11 mouse cellular contexts compared by ENCODE assay signal in the genomic region with DNA sequence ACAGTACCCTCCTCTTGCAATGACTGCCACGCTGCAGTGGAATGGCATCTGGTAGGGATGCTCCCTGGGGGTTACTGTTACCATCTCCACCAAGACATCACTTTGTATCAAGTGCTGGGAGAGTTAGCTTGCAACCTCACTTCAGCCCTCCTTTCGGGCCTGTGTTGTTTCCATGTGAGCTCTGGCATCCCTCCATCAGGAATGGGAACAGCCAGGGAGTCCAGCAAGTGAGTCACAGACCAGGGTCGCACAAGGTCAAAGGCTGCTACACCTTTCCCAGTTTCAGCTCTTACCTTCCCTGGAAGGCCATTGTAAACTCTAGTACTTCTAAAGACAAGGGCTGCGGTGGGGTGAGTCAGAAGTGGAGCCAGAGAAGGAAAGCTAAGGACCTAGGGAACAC.
DNase-seq lines count a peak whose midpoint lies in the region; ATAC-seq and TF ChIP-seq lines count a peak whose summit lies in the region.
"Had no signal": no experiment of that assay in that cellular context is flagged by ENCODE, and none has a peak within 500 bp of the region (broad histone marks: within the 10 kb centered on the region; RNA-seq: fewer than 3 reads in every experiment).

No protein-coding gene starts in this region.

- H3K79me2 ChIP-seq in CH12.LX (replicated peaks; ENCODE audit: control insufficient read depth, extremely low read depth, insufficient read depth, poor library complexity, severe bottlenecking) = no peaks in the 10 kb centered on the region

- peaks cover 19% of the 10 kb centered on the region for H3K4me1 ChIP-seq in heart, embryonic 12.5 days (replicated peaks)
- H3K4me1 ChIP-seq in CH12.LX (ENCODE audit: control insufficient read depth in 1 of 2, insufficient read depth in 2 of 2) (peaks cover 3 to 21% of the 10 kb centered on the region in 2 experiments; a peak in 3 of 4 replicates), ES-E14 (ENCODE audit: control insufficient read depth in 2 of 2, insufficient read depth in 2 of 2, low read length in 2 of 2, poor library complexity in 1 of 2) (peaks cover 5 to 20% of the 10 kb centered on the region in 2 experiments; a peak in 3 of 4 replicates)
- H3K4me1 ChIP-seq in liver, embryonic 14.5 days (replicated peaks; ENCODE audit: control insufficient read depth in 2 of 2, insufficient read depth in 2 of 2, low read length in 1 of 2) = peaks cover 24 to 43% of the 10 kb centered on the region in 2 experiments
- H3K4me1 ChIP-seq in forebrain, embryonic 12.5 days = peaks cover 21% of the 10 kb centered on the region

- no peak overlapping the region for H3K9ac ChIP-seq in heart, embryonic 12.5 days
- H3K9ac ChIP-seq in CH12.LX (ENCODE audit: insufficient read depth, low read depth) (no peak overlapping the region), ES-E14 (ENCODE audit: insufficient read depth, low read depth, low read length, poor library complexity, severe bottlenecking) (peak overlapping the region; percentile 21; the same call in 1 of the 2 replicates)
- H3K9ac ChIP-seq in liver, embryonic 14.5 days (replicated peaks) = peak overlapping the region; percentile 15; the same call in 1 of the 2 replicates
- no peak overlapping the region for H3K9ac ChIP-seq in forebrain, embryonic 12.5 days
- H3K9ac ChIP-seq: forebrain, postnatal 0 days; lung, embryonic 15.5 days had no signal

- in situ Hi-C loops in CH12.LX (cut with MboI; ENCODE audit: low pct_ligation_motif_present, low pct_unique_long_range_greater_than_20kb, low sequenced_read_pairs) = loop anchor here (25.0 kb wide), 1 partner anchor 111 kb away; no protein-coding TSS in a partner anchor
- in situ Hi-C loops in ES-E14 (cut with MboI; ENCODE audit: low sequenced_read_pairs in 2 of 2, unreplicated experiment in 2 of 2) = loop anchor here in 1 of 2 experiments (10.0 kb wide), 1 partner anchor 314 kb away; no protein-coding TSS in a partner anchor

- dilution Hi-C loops in CH12.LX (cut with MboI; ENCODE audit: extremely low pct_ligation_motif_present, extremely low pct_unique_long_range_greater_than_20kb, low sequenced_read_pairs) = no loop called here

- no peaks in the 10 kb centered on the region for H3K27me3 ChIP-seq in heart, embryonic 12.5 days (replicated peaks)
- peaks cover 2% of the 10 kb centered on the region for H3K27me3 ChIP-seq in CH12.LX (replicated peaks)
- H3K27me3 ChIP-seq in liver, embryonic 14.5 days (ENCODE audit: control insufficient read depth, insufficient read depth, low read length) = no peaks in the 10 kb centered on the region
- H3K27me3 ChIP-seq in forebrain, embryonic 12.5 days = no peaks in the 10 kb centered on the region; the same call in 1 of the 2 replicates
- H3K27me3 ChIP-seq: lung, embryonic 15.5 days had no signal

- WGBS in heart, embryonic 12.5 days = 72% methylated on average over 4 of the region's 4 CpGs
- 76% methylated on average over 4 of the region's 4 CpGs for WGBS in liver, embryonic 14.5 days (ENCODE audit: insufficient replicate concordance)
- WGBS in forebrain, embryonic 12.5 days = 82% methylated on average over 4 of the region's 4 CpGs

- TF ChIP-seq CTCF in CH12.LX (conservative IDR thresholded peaks at IDR 0.05 in 1 of 2, IDR thresholded peaks at IDR 0.05 in 1 of 2; ENCODE audit: low read depth in 2 of 2, low read length in 2 of 2) = no peak
- no peak for TF ChIP-seq CTCF in liver, embryonic 14.5 days (IDR thresholded peaks at IDR 0.05; ENCODE audit: low read depth)

- no peak for TF ChIP-seq POLR2A in CH12.LX (IDR thresholded peaks at IDR 0.05; ENCODE audit: low read depth, low read length)

- H3K4me3 ChIP-seq in heart, embryonic 12.5 days = no peak overlapping the region
- H3K4me3 ChIP-seq in CH12.LX (replicated peaks in 1 of 3; ENCODE audit: low read depth in 2 of 3, low read length in 2 of 3, poor library complexity in 1 of 3) (no peak overlapping the region), ES-E14 (ENCODE audit: insufficient read depth in 1 of 2, low read depth in 1 of 2, low read length in 2 of 2, poor library complexity in 1 of 2, severe bottlenecking in 1 of 2) (peak overlapping the region in 1 of 2 experiments; percentile 3; a peak in 1 of 4 replicates)
- H3K4me3 ChIP-seq in liver, embryonic 14.5 days (ENCODE audit: insufficient read depth in 1 of 2, low read depth in 2 of 2, low read length in 2 of 2) = no peak overlapping the region
- no peak overlapping the region for H3K4me3 ChIP-seq in forebrain, embryonic 12.5 days (replicated peaks)
- H3K4me3 ChIP-seq: lung, embryonic 15.5 days had no signal

- 0 out of 2 replicates have a peak, but pooled peaks have one; percentile 15 for TF ChIP-seq EP300 in CH12.LX (IDR thresholded peaks at IDR 0.05; ENCODE audit: low read length)
- TF ChIP-seq EP300 in liver, embryonic 14.5 days (IDR thresholded peaks at IDR 0.05; ENCODE audit: low read depth) = no peak

- no peak overlapping the region for H3K27ac ChIP-seq in heart, embryonic 12.5 days (ENCODE audit: poor library complexity, severe bottlenecking)
- H3K27ac ChIP-seq in CH12.LX (ENCODE audit: insufficient read depth, low read depth) (no peak overlapping the region), ES-E14 (ENCODE audit: insufficient read depth, low read depth, low read length, poor library complexity, severe bottlenecking) (peak overlapping the region; percentile 90)
- no peak overlapping the region for H3K27ac ChIP-seq in liver, embryonic 14.5 days
- no peak overlapping the region for H3K27ac ChIP-seq in forebrain, embryonic 12.5 days
- H3K27ac ChIP-seq: lung, embryonic 15.5 days had no signal

- no peak for TF ChIP-seq RAD21 in CH12.LX (IDR thresholded peaks at IDR 0.05; ENCODE audit: low read depth, low read length)

- H3K36me3 ChIP-seq in heart, embryonic 12.5 days = no peaks in the 10 kb centered on the region
- H3K36me3 ChIP-seq in CH12.LX (replicated peaks in 1 of 2; ENCODE audit: control insufficient read depth in 1 of 2, insufficient read depth in 1 of 2, low read length in 1 of 2) (no peaks in the 10 kb centered on the region), ES-E14 (ENCODE audit: control insufficient read depth, insufficient read depth, low read length, poor library complexity, severe bottlenecking) (no peaks in the 10 kb centered on the region)
- H3K36me3 ChIP-seq in liver, embryonic 14.5 days (replicated peaks; ENCODE audit: control insufficient read depth, insufficient read depth, low read depth) = no peaks in the 10 kb centered on the region
- no peaks in the 10 kb centered on the region for H3K36me3 ChIP-seq in forebrain, embryonic 12.5 days (replicated peaks)
- H3K36me3 ChIP-seq: lung, embryonic 15.5 days had no signal

- ATAC-seq in heart, embryonic 12.5 days (ENCODE audit: insufficient number of reproducible peaks, low FRiP score) = no peak
- no peak for ATAC-seq in liver, embryonic 14.5 days (ENCODE audit: insufficient read depth)
- ATAC-seq in forebrain, embryonic 12.5 days (ENCODE audit: low FRiP score) = no peak
- ATAC-seq: forebrain, postnatal 0 days; intestine, postnatal 0 days had no signal

- no peak overlapping the region for H3K4me2 ChIP-seq in heart, embryonic 12.5 days
- H3K4me2 ChIP-seq in CH12.LX (ENCODE audit: insufficient read depth, low read depth, poor library complexity, severe bottlenecking) = no peak overlapping the region
- H3K4me2 ChIP-seq in liver, embryonic 14.5 days (ENCODE audit: low read depth) = peak overlapping the region; percentile 35
- no peak overlapping the region for H3K4me2 ChIP-seq in forebrain, embryonic 12.5 days
- H3K4me2 ChIP-seq: lung, embryonic 15.5 days had no signal

- DNase-seq in heart, postnatal 10 days = peak; percentile 47 to 54
- DNase-seq in CH12.LX (ENCODE audit: extremely low read depth) (peak; percentile 48), ES-E14 (ENCODE audit: low read depth, low spot score) (no peak)
- DNase-seq in liver, embryonic 14.5 days (ENCODE audit: low read depth in 3 of 3, low spot score in 3 of 3) = no peak
- DNase-seq in ovary, adult 18-20 months (ENCODE audit: low spot score) = no peak
- DNase-seq: forebrain, postnatal 0 days; thymus, adult 18-20 months had no signal

- H3K9me3 ChIP-seq in heart, embryonic 12.5 days (replicated peaks) = peaks cover 5% of the 10 kb centered on the region; the same call in 1 of the 2 replicates
- H3K9me3 ChIP-seq in CH12.LX (replicated peaks; ENCODE audit: low read length) (no peaks in the 10 kb centered on the region), ES-E14 (ENCODE audit: control insufficient read depth, insufficient read depth, low read depth, low read length) (no peaks in the 10 kb centered on the region)
- H3K9me3 ChIP-seq in liver, embryonic 14.5 days (ENCODE audit: control insufficient read depth, low read length) = no peaks in the 10 kb centered on the region
- H3K9me3 ChIP-seq in forebrain, embryonic 12.5 days = no peaks in the 10 kb centered on the region
- H3K9me3 ChIP-seq: lung, embryonic 15.5 days had no signal

- intact Hi-C loops in heart, postnatal 10 days (cut with DNase I) = no loop called here

TF ChIP-seq in CH12.LX, 34 proteins besides CTCF, POLR2A, EP300 and RAD21 (continues in another document):
- TF ChIP-seq ZC3H11A (IDR thresholded peaks at IDR 0.05; ENCODE audit: low read depth, low read length) = no peak
- TF ChIP-seq JUND (conservative IDR thresholded peaks at IDR 0.05; ENCODE audit: low read depth, low read length) = no peak
- no peak for TF ChIP-seq MXI1 (IDR thresholded peaks at IDR 0.05; ENCODE audit: low read depth, low read length)
- TF ChIP-seq BHLHE40 (IDR thresholded peaks at IDR 0.05; ENCODE audit: low read depth, low read length) = no peak
- no peak for TF ChIP-seq POLR2AphosphoS2 (IDR thresholded peaks at IDR 0.05; ENCODE audit: low read depth, low read length)
- no peak for TF ChIP-seq ZMIZ1 (IDR thresholded peaks at IDR 0.05; ENCODE audit: low read depth, low read length)
- no peak for TF ChIP-seq ELF1 (IDR thresholded peaks at IDR 0.05; ENCODE audit: low read depth, low read length)
- TF ChIP-seq RCOR1 (conservative IDR thresholded peaks at IDR 0.05; ENCODE audit: low read depth, low read length) = no peak
- no peak for TF ChIP-seq NRF1 (IDR thresholded peaks at IDR 0.05; ENCODE audit: low read depth, low read length)

TF ChIP-seq in ES-E14, 5 proteins besides CTCF, POLR2A, EP300 and RAD21:
- TF ChIP-seq ZNF384 (IDR thresholded peaks at IDR 0.05; ENCODE audit: low read depth, low read length) = no peak
- TF ChIP-seq HCFC1 (IDR thresholded peaks at IDR 0.05; ENCODE audit: borderline replicate concordance, insufficient read depth, low read length) = no peak
- TF ChIP-seq MAFK (IDR thresholded peaks at IDR 0.05; ENCODE audit: insufficient read depth, low read depth, low read length) = no peak
- TF ChIP-seq ZC3H11A (IDR thresholded peaks at IDR 0.05; ENCODE audit: borderline replicate concordance, low read depth, low read length) = no peak
- TF ChIP-seq CHD2 (IDR thresholded peaks at IDR 0.05; ENCODE audit: low read depth, low read length) = no peak

Comparison
In these comparisons a context has a peak if more than half of its experiments do, and no peak if none do; other contexts are left out.
1. DNase-seq: peak in heart, postnatal 10 days (2 of 2) and CH12.LX (single experiment); none in ES-E14 (single experiment), liver, embryonic 14.5 days (0 of 3) and ovary, adult 18-20 months (single experiment).
2. H3K9ac ChIP-seq: peak in ES-E14 (single experiment) and liver, embryonic 14.5 days (single experiment); none in heart, embryonic 12.5 days (single experiment), CH12.LX (single experiment) and forebrain, embryonic 12.5 days (single experiment).